Mouse (Mus musculus) megakaryocyte, embryonic 14.5 days (primary cell): ENCODE data around the gene Gm45717. TPM values are rescaled to one million over a fixed set of nuclear protein-coding genes. Genes with fewer than 3 reads are reported as not detected.

Source experiments
- H3K27me3 ChIP-seq: replicated peaks from 2 replicates; pipeline ENCODE3; 2012; ENCODE audit warnings: inconsistent platforms
- H3K36me3 ChIP-seq: replicated peaks from 2 replicates; pipeline ENCODE3; 2012; ENCODE audit warnings: low read length, inconsistent platforms, mixed read lengths
- H3K4me1 ChIP-seq: 2 replicates; pipeline ENCODE4 v1.6.1; 2012; ENCODE audit warnings: inconsistent platforms
- H3K4me3 ChIP-seq: replicated peaks from 2 replicates; pipeline ENCODE3; 2012; ENCODE audit warnings: moderate library complexity, mild to moderate bottlenecking, inconsistent platforms
- H3K9me3 ChIP-seq: 2 replicates; pipeline ENCODE4 v1.6.1; 2012; ENCODE audit warnings: inconsistent platforms
- FLI1 ChIP-seq: IDR thresholded peaks from 2 replicates; pipeline ENCODE4 v1.6.1; 2012; ENCODE audit warnings: low read length, inconsistent platforms, mixed read lengths
- GATA1 ChIP-seq: IDR thresholded peaks from 3 replicates; pipeline ENCODE4 v1.6.1; 2012; ENCODE audit warnings: mixed read lengths, low read length, inconsistent platforms, borderline replicate concordance
- polyA plus RNA-seq: library from polyadenylated mRNA; stranded (reverse); fragments of >175 nt; gene quantifications from 2 replicates; pipeline ENCODE4 v1.2.3, GENCODE M21; 2012; ENCODE audit warnings: low replicate concordance; ENCODE audit not compliant: insufficient read depth

The Gm45717 gene
- not detected in 2 replicates for polyA plus RNA-seq

DNA sequence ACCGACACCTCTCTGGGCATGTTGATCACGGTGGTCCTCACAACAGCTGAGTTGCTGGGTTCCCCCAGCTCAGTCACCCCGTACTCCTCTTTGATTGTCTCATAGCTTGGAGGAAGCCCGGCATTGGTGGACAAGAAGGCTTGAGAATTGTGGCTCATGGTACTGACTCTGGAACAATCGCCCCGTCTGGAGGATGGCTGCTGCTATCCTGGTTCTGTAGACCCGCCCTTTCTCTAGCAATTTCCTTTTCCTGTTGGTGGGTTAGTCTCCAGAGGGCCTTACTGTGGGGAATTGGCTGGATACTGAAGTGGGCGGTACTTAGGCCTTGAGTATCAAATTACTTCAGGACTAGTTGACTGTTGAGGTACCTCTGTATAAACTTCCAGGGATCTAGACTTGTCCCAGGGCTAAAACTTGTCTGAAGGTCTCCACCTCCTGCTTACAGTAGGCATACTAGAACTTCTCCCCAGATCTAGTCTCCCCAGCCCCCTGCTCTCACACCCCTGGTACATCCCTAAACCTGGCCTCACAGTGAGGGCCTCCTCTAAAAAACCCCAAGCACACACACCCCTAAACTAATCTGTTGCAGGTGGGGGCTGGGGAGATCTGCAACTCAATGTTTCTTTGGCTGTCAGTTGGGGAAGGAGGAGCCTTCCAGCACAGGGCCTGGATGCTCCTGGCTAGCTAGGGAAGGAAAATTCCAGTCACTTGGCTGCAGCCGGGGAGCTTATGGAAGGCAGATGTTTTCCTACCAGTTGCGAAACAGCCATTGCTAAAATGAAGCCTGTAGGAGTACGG, at the start of gene Gm45717, which contains the start of gene Ifitm2:
Gene Gm45717, minus strand, starts transcription at position 180 of the 798 bp plus-strand sequence.
Gene Ifitm2, minus strand, starts transcription at position 230 of the 798 bp plus-strand sequence.
- peaks cover 35% of the 10 kb centered on the region for H3K36me3 ChIP-seq
- peaks cover 89% of the 10 kb centered on the region for H3K4me1 ChIP-seq
- peak within 1 kb of the TSS; percentile 95 for H3K4me3 ChIP-seq
- no peaks in the 10 kb centered on the region for H3K27me3 ChIP-seq
- H3K9me3 ChIP-seq = no peaks in the 10 kb centered on the region
- no peak for TF ChIP-seq FLI1

DNA sequence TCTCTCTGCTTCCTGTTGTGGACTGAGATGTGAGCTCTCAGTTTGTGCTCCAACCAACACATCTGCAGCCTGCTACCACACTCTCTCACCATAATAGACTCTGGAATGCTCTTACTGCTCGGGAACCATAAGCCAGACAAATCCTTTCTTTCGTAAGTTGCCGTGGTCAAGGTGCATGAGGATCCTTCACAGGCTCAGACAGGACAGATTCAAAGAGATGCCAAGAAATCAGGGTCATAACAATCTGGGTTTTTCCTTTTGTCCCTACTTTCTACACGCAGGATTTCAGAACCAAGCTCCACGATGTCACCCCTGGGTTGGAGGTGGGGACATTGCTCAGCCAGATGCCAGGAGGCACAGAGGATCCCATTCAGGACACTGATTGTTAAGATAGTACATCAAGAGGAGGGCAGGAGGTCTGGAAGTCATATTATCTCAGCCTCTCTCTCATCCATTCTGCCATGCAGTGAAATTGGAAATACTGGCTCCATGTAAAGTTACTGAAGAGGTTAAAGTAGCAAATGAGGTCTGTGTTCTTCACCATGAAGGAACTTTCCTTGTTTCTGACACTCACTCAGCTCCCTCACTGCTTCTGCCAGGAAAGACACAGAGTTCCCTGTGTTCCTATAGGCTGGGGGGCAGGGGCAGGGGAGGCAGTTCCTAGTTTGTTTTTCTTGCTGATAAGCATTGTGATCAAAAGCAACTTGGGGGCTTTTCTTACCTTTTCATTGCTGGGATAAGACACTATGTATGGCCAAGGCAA, 47.7 kb upstream of the Gm45717 start:
- Histone ChIP-seq H3K9me3 (peaks cover 6% of the 10 kb centered on the region; the same call in 1 of the 2 replicates), H3K4me3 (no peak overlapping the region), H3K27me3 (no peaks in the 10 kb centered on the region), H3K36me3 (peaks cover 3% of the 10 kb centered on the region), H3K4me1 (peaks cover 52% of the 10 kb centered on the region)
- TF ChIP-seq GATA1 (no peak), FLI1 (no peak)

DNA sequence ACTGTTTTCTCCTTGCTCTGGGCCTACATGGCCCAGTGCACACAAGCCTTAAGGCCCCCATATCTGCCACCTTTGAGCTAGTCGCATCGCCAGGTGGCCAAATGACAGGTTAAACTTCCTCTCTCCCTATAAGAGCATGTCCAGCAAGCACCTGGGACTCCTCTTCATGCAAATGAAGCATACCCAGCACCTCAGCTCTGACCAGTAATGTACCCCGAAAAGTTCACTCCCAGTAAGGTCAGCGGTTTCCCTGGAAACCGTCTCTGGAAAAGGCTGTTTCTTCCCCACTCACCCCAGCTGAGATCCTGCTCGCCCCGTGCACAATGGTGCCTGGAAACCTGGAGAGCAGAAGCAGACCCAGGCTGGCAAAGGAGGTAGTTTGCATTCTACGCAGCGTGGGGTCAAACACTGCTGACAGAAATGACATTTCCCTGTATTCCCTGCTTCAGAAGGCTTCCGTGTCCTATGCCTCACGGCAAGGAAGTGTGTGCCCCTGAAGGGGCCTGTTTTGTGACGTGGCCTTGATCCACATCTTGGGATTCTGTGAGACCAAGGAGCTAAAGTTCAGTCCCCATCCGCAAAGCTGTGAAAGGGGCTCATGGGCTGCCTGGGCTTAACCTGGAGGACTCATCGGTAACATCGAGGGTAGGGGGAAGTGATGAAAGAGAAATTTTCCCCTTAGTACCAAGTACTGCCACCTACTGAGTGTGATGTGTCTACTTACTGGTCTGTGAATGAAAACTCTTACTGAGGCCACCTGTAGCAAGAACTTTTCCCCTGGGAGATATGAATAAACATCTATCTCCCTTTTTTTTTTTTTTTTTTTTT, 45.4 kb upstream of the Gm45717 start:
- Histone ChIP-seq H3K27me3 (no peaks in the 10 kb centered on the region), H3K36me3 (peaks cover 3% of the 10 kb centered on the region), H3K9me3 (peaks cover 6% of the 10 kb centered on the region; the same call in 1 of the 2 replicates), H3K4me3 (no peak overlapping the region), H3K4me1 (peaks cover 42% of the 10 kb centered on the region)
- TF ChIP-seq GATA1 (no peak), FLI1 (no peak)

DNA sequence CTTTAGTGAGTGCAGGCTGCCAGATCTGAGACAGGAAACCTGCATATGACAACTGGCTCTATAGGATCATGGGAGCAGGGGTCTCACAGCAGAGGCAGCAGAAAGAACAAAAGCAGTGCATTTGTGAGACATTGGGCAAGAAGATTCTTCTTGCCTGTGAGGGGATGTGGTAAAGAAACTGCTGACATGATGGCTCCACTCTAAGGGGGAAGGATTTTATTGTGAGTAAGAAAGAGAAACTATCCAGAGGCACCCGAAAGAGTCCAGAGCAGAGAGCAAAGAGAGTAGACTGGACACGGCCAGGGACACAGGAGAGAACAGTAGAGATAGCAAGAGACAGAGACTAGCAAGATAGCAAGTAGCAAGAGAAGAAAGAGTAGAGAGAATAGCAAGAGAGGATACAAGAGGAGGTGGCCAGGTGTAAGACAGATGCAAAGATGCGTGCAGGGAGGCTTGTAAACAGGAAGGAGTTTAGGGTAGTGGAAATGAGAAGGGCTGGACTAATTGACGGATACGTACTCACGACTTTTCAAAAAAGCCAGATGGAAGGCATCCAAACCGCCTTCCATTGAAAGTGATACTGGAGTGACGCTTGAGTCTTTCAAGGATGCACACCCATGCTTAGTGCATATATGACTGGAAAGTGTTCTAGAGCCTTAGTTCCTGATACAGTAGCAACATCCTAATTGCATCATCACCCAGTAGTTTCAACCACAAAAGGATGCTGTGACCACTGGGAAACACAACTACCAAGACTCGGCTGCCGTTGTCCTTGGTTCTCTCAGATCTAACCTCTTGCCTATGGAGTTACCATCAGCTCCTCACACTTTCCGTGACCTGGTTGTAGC, 43.3 kb upstream of the Gm45717 start:
- Histone ChIP-seq H3K4me1 (peaks cover 46% of the 10 kb centered on the region), H3K27me3 (no peaks in the 10 kb centered on the region), H3K4me3 (peak overlapping the region; percentile 70), H3K36me3 (no peaks in the 10 kb centered on the region), H3K9me3 (peaks cover 6% of the 10 kb centered on the region; the same call in 1 of the 2 replicates)
- TF ChIP-seq FLI1 = no peak
- TF ChIP-seq GATA1 = no peak

DNA sequence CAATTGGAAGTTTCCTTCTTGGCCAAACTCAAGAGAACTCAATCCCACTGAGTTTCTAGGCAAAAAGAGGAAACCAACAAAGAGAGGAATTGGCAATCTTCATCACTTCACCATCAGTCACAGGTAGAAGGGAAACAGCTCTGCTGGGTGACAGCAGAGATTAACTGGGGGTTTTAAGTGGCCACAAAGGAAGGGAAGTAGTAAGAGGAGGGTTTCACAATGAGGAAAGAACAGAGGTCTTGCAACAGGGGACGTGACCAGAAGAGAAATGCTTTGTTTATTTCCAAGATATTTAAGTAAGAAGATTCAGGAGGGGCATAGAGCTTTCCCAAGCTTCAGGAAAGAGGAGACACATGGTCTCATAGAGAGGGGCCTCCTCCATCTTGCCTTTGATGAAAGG, 42.1 kb upstream of the Gm45717 start:
- Histone ChIP-seq H3K9me3 (no peaks in the 10 kb centered on the region), H3K4me1 (peaks cover 40% of the 10 kb centered on the region), H3K36me3 (no peaks in the 10 kb centered on the region), H3K27me3 (no peaks in the 10 kb centered on the region), H3K4me3 (no peak overlapping the region)
- TF ChIP-seq GATA1 = no peak
- TF ChIP-seq FLI1 = no peak

DNA sequence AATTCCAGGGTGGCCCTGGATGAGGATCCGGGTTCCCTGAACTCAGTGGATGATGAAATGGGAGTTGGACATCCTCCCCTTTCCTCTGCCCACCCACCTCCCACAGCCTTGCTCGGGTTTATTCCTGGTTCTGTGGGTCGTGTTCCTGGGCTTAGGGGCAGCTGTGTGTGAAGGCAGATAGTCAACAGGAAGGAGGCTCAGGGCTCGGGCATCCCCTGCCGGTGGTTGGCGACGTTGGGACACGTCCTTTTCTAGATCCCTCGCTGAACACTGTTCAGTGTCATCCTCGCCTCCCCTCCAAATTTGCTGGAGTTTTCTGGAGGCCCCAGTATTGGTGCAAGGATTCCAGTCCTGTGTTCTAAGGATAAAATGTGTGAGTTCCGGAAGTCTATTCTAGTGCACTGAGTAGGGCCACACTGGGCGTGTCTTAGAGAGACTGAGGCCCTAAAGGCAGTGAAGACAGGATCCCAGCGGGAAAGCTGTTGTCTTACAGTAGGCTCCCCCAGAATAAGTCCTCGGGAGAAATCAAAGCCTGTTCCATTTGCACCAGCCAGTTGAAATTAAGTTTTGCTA, 35.5 kb upstream of the Gm45717 start:
- Histone ChIP-seq H3K9me3 (peaks cover under 1% of the 10 kb centered on the region; the same call in 1 of the 2 replicates), H3K4me3 (peak overlapping the region; percentile 90), H3K36me3 (peaks cover 1% of the 10 kb centered on the region), H3K4me1 (peaks cover 68% of the 10 kb centered on the region), H3K27me3 (no peaks in the 10 kb centered on the region)
- no peak for TF ChIP-seq FLI1
- no peak for TF ChIP-seq GATA1

DNA sequence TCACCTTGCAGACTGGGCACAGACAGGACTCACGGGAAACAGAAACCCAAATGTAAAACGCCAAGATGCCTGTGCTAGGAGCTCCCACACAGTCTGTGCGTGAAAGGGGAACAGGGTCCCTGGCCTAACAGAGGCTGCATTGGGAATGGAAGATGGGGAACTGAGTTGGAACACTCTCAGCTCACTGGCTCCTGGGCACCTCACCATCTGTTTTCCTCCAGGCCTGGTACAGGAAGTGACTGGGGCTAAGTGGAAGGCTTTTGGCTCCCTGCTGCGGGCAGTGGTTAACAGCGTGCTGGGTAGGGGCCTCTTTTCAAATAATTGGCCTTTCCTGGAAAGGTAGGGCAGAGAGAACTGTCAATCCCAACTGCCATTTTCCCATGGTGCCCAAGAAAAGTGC, 34.9 kb upstream of the Gm45717 start:
- Histone ChIP-seq H3K9me3 (peaks cover 6% of the 10 kb centered on the region), H3K4me1 (peaks cover 73% of the 10 kb centered on the region), H3K4me3 (peak overlapping the region; percentile 90), H3K36me3 (peaks cover 7% of the 10 kb centered on the region), H3K27me3 (no peaks in the 10 kb centered on the region)
- no peak for TF ChIP-seq GATA1
- TF ChIP-seq FLI1 = no peak

DNA sequence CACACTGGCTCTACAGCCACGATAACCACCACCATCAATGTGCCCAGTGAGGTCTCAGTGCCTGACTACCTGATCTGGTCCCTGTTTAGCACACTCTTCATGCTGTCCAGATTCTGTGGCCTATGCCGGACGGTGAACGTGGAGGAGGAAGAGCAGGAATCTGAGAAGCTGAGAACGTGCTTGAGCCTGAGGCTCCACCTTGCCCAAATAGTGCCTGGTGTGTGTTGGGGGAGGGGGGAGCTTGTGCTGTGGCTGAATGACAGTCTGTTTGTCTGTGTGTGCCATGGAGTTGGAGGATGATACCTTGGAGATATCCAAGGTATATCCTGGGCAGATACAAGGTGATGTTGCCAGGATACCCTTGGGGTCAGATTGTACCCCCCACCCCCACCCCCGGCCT, 34.4 kb upstream of the Gm45717 start:
- H3K27me3 ChIP-seq = no peaks in the 10 kb centered on the region
- peaks cover 73% of the 10 kb centered on the region for H3K4me1 ChIP-seq
- H3K36me3 ChIP-seq = peaks cover 7% of the 10 kb centered on the region
- no peak for TF ChIP-seq FLI1
- peaks cover 6% of the 10 kb centered on the region for H3K9me3 ChIP-seq
- H3K4me3 ChIP-seq = peak overlapping the region; percentile 90
